Mouse (Mus musculus): ENCODE results near the gene Fgd4. TPM values are rescaled to one million over a fixed set of nuclear protein-coding genes. Genes with fewer than 3 reads are reported as not detected.

The Fgd4 gene
- total RNA-seq, 4 experiments from 2014 or later, result 38.1 to 50.1 (median 43.2) TPM

Other genes with a start within 250 kb of the Fgd4 start
- gene Dnm1l, start 241.6 kb downstream of the Fgd4 start, total RNA-seq (2022), result 100 to 1,000 TPM in 3 of 4 experiments, 10 to 100 TPM in 1; 96.2 to 105 (median 100) TPM
- gene Olfr19, start 75.9 kb upstream of the Fgd4 start, total RNA-seq (2022), result not detected
- 1 to 10 TPM in 1 of 4 experiments, under 1 TPM in 2, not detected in 1; 0.19 to 1.0 (median 0.22) TPM for gene Spag6l, start 228.9 kb upstream of the Fgd4 start, total RNA-seq (2022)